Mouse (Mus musculus): ENCODE results near the gene Coq8a.

The Coq8a gene

GRCm38 (mm10) chr1:180128077-180128792, 71.2 kb downstream of the Coq8a start:
- no peak for DNase-seq (ENCODE audit: low read depth in 1 of 2, low spot score in 2 of 2)

- no peak for DNase-seq (ENCODE audit: low read depth in 1 of 2, low spot score in 2 of 2)
Measured at GRCm38 (mm10) chr1:180118233-180118632, 81.2 kb downstream of the Coq8a start.

DNA sequence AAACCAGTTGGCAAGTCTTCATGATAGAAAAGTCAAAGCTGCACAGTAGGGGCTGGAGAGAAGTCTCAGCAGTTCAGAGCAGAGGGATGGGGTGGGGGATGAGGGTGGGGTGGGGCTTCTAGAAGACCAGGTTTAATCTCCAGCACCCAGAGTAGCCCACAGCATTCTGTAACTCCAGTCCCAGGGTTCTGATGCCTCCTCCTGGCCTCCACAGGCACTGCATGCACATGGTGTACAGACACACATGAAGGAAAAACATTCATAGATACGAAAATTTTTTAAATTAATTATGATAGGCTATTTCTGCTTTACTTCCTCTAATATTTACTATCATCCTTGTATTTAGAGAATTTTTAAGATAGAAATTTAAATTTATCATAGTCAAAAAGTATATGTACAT, 82.9 kb downstream of the Coq8a start:
- DNase-seq (ENCODE audit: low read depth in 1 of 2, low spot score in 2 of 2) = no peak

All from monocyte, adult 2 months (primary cell).